Mouse (Mus musculus) ES-E14 (cell line): ENCODE measurements around the gene Slc44a2. TPM values are rescaled to one million over a fixed set of nuclear protein-coding genes. Genes with fewer than 3 reads are reported as not detected.
A peak's percentile ranks its signal among the peaks of the same experiment; 100 is the strongest.

Source experiments
- DNase-seq: peaks from one replicate; pipeline ENCODE4 v3.0.0-alpha.2; 2013; ENCODE audit warnings: low read depth, low spot score
- H3K27ac ChIP-seq: 2 replicates; pipeline ENCODE4 v1.5.1; 2012; ENCODE audit warnings: low read depth, mild to moderate bottlenecking, low read length, moderate library complexity, mixed read lengths; ENCODE audit not compliant: poor library complexity, insufficient read depth, severe bottlenecking
- H3K36me3 ChIP-seq: 2 replicates; pipeline ENCODE4 v1.6.1; 2012; ENCODE audit warnings: mild to moderate bottlenecking, low read length, moderate library complexity, mixed read lengths; ENCODE audit not compliant: control insufficient read depth, poor library complexity, insufficient read depth, severe bottlenecking
- H3K4me1 ChIP-seq, 2 experiments: fragments of 150-350 bp in 1 of 2; sonication (generic) in 1 of 2; 2 replicates each; pipeline ENCODE4 v1.6.1; 2012; ENCODE audit warnings: low read length in 2 of 2, mild to moderate bottlenecking in 1 of 2, mixed read lengths in 1 of 2; ENCODE audit not compliant: control insufficient read depth in 2 of 2, insufficient read depth in 2 of 2, poor library complexity in 1 of 2
- H3K4me3 ChIP-seq, 2 experiments: fragments of 150-350 bp in 1 of 2; sonication (generic) in 1 of 2; 2 replicates each; pipeline ENCODE4 v1.5.1; 2012; ENCODE audit warnings: low read length in 2 of 2, low read depth in 1 of 2, mild to moderate bottlenecking in 1 of 2, mixed read lengths in 1 of 2; ENCODE audit not compliant: insufficient read depth in 1 of 2, poor library complexity in 1 of 2, severe bottlenecking in 1 of 2
- H3K9ac ChIP-seq: 2 replicates; pipeline ENCODE4 v1.6.1; 2012; ENCODE audit warnings: low read depth, mild to moderate bottlenecking, low read length, mixed read lengths; ENCODE audit not compliant: poor library complexity, insufficient read depth, severe bottlenecking
- H3K9me3 ChIP-seq: fragments of 150-350 bp; sonication (generic); 2 replicates; pipeline ENCODE4 v1.6.1; 2012; ENCODE audit warnings: low read depth, mild to moderate bottlenecking, low read length; ENCODE audit not compliant: control insufficient read depth, insufficient read depth
- CHD2 ChIP-seq: IDR thresholded peaks from 2 replicates; pipeline ENCODE4 v1.6.1; 2014; ENCODE audit warnings: mild to moderate bottlenecking, low read depth, low read length, inconsistent platforms
- HCFC1 ChIP-seq: IDR thresholded peaks from 2 replicates; pipeline ENCODE4 v1.6.1; 2012; ENCODE audit warnings: low read length, inconsistent platforms, borderline replicate concordance; ENCODE audit not compliant: insufficient read depth
- MAFK ChIP-seq: IDR thresholded peaks from 2 replicates; pipeline ENCODE4 v1.6.1; 2014; ENCODE audit warnings: mild to moderate bottlenecking, low read depth, low read length, inconsistent platforms; ENCODE audit not compliant: insufficient read depth
- ZC3H11A ChIP-seq: IDR thresholded peaks from 2 replicates; pipeline ENCODE4 v1.6.1; 2012; ENCODE audit warnings: low read depth, mild to moderate bottlenecking, inconsistent platforms, low read length, borderline replicate concordance
- ZNF384 ChIP-seq: IDR thresholded peaks from 2 replicates; pipeline ENCODE4 v1.6.1; 2012; ENCODE audit warnings: low read depth, low read length, inconsistent platforms
- in situ Hi-C, 2 experiments: fragments of 600-800 bp; cut with MboI; formaldehyde crosslinking; loops; one replicate each; pipeline ENCODE4 v1.15.1; 2025; ENCODE audit warnings: low sequenced_read_pairs in 2 of 2, inconsistent platforms in 1 of 2; ENCODE audit not compliant: unreplicated experiment in 2 of 2
- total RNA-seq: library from RNA; depleted of rRNA; stranded (reverse); fragments of 300-350 nt; gene quantifications from 2 replicates; pipeline ENCODE4 v1.2.3, GENCODE M21; 2012

The Slc44a2 gene
- total RNA-seq, 1 experiment, result 46.0 TPM

GRCm38 (mm10) chr9:21348152-21348551, 27.7 kb downstream of the Slc44a2 start:
- Histone ChIP-seq H3K4me3 (no peak overlapping the region), H3K36me3 (peaks cover 41% of the 10 kb centered on the region), H3K9me3 (no peaks in the 10 kb centered on the region), H3K4me1 (peaks cover 4 to 17% of the 10 kb centered on the region in 2 experiments; a peak in 3 of 4 replicates), H3K27ac (no peak overlapping the region), H3K9ac (no peak overlapping the region)
- no peak for DNase-seq
- in situ Hi-C loops, result no loop called here
- TF ChIP-seq MAFK (no peak), HCFC1 (no peak), CHD2 (no peak), ZC3H11A (no peak), ZNF384 (no peak)

GRCm38 (mm10) chr9:21351178-21351577, 30.7 kb downstream of the Slc44a2 start:
- Histone ChIP-seq H3K4me1 (peaks cover 4 to 24% of the 10 kb centered on the region in 2 experiments; a peak in 3 of 4 replicates), H3K9me3 (no peaks in the 10 kb centered on the region), H3K27ac (no peak overlapping the region), H3K36me3 (peaks cover 37% of the 10 kb centered on the region), H3K9ac (no peak overlapping the region), H3K4me3 (no peak overlapping the region)
- DNase-seq, result no peak
- in situ Hi-C loops, result no loop called here
- TF ChIP-seq ZNF384 (no peak), CHD2 (no peak), HCFC1 (no peak), MAFK (no peak), ZC3H11A (no peak)

- H3K4me3 ChIP-seq, result peak overlapping the region; percentile 29 to 38
- peaks cover 4 to 21% of the 10 kb centered on the region in 2 experiments; a peak in 3 of 4 replicates for H3K4me1 ChIP-seq
- DNase-seq, result no peak
- peak overlapping the region; percentile 81 for H3K27ac ChIP-seq
- no peaks in the 10 kb centered on the region for H3K9me3 ChIP-seq
- peaks cover 34% of the 10 kb centered on the region for H3K36me3 ChIP-seq
- in situ Hi-C loops, result no loop called here
- peak overlapping the region; percentile 66 for H3K9ac ChIP-seq
- TF ChIP-seq ZC3H11A (no peak), CHD2 (no peak), HCFC1 (no peak), ZNF384 (peak; percentile 52; the same call in 1 of the 2 replicates)
These were observed 31.3 kb downstream of the Slc44a2 start for GRCm38 (mm10) chr9:21351702-21352377.

GRCm38 (mm10) chr9:21352463-21353372, 32.2 kb downstream of the Slc44a2 start:
- DNase-seq, result no peak
- Histone ChIP-seq H3K4me1 (peaks cover 0 to 18% of the 10 kb centered on the region in 2 experiments; a peak in 2 of 4 replicates), H3K36me3 (peaks cover 33% of the 10 kb centered on the region), H3K9me3 (no peaks in the 10 kb centered on the region), H3K9ac (peak overlapping the region; percentile 66), H3K4me3 (peak overlapping the region; percentile 29 to 38), H3K27ac (peak overlapping the region; percentile 81)
- in situ Hi-C loops, result no loop called here
- TF ChIP-seq ZC3H11A (no peak), MAFK (no peak), CHD2 (no peak), HCFC1 (no peak), ZNF384 (no peak)
